Mouse (Mus musculus): ENCODE results near the gene Il4ra. TPM values are rescaled to one million over a fixed set of nuclear protein-coding genes. Genes with fewer than 3 reads are reported as not detected.
A peak's percentile ranks its signal among the peaks of the same experiment; 100 is the strongest.

The Il4ra gene
- polyA plus RNA-seq, 1 experiment from 2014 or later, result 8.2 TPM

DNA sequence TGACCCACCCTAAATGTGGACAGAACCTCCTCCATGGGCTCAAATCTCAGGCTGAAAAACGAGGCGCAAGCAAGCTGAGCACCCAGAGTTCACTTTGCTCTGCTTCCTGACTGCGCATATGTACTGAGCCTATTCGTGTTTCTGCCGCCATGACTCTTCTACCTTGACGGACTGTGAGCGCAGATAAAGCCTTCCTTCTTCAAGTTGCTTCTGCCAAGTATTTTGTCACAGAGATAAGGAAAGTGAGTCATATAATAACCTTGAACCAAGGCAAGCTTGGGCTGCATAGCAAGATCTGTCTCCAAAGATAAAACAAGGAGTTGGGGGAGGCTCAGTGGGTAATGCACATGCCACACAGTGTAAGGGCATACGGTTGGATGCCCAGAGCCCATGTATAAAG, 35.2 kb upstream of the Il4ra start:
- no peak overlapping the region for H3K9ac ChIP-seq (ENCODE audit: low read length)
- H3K36me3 ChIP-seq (ENCODE audit: control insufficient read depth, insufficient read depth, low read length), result no peaks in the 10 kb centered on the region
- no peaks in the 10 kb centered on the region for H3K4me1 ChIP-seq (replicated peaks; ENCODE audit: control insufficient read depth, insufficient read depth, low read length)
- no peaks in the 10 kb centered on the region for H3K9me3 ChIP-seq (ENCODE audit: control insufficient read depth, low read length)
- ATAC-seq (replicated peaks; ENCODE audit: low FRiP score, low TSS enrichment, low read depth) (no peak), DNase-seq (ENCODE audit: low spot score) (no peak)
- H3K27me3 ChIP-seq (replicated peaks; ENCODE audit: control insufficient read depth, insufficient read depth, low read length), result no peaks in the 10 kb centered on the region
- no peak overlapping the region for H3K27ac ChIP-seq (ENCODE audit: low read depth)
- no peak overlapping the region for H3K4me2 ChIP-seq (ENCODE audit: low read length)
- H3K4me3 ChIP-seq (ENCODE audit: low read depth, low read length), result no peak overlapping the region
- 90% methylated on average over 8 of the region's 8 CpGs for WGBS

DNA sequence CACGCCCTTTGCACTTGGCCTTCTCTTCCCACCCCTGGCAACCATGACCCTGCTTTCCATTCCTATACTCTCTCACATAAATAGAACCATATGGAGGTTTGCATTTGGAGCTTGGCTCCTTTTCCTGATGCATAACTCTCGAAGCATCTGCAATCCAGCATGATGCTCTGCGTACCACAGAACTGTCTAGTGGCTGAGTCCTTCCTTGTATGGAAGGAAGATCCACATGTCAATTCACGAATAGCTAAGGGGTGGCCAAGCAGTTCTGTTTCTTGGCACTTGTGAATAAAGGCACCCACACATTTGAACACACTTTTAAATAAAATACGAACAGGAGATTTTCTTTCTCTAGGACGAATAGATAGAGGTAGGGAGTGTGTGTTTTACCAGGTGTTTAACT, 34.5 kb upstream of the Il4ra start:
- 80% methylated on average over 6 of the region's 6 CpGs for WGBS
- no peaks in the 10 kb centered on the region for H3K27me3 ChIP-seq (replicated peaks; ENCODE audit: control insufficient read depth, insufficient read depth, low read length)
- no peak overlapping the region for H3K27ac ChIP-seq (ENCODE audit: low read depth)
- no peak overlapping the region for H3K4me3 ChIP-seq (ENCODE audit: low read depth, low read length)
- H3K36me3 ChIP-seq (ENCODE audit: control insufficient read depth, insufficient read depth, low read length), result no peaks in the 10 kb centered on the region
- H3K9ac ChIP-seq (ENCODE audit: low read length), result no peak overlapping the region
- H3K9me3 ChIP-seq (ENCODE audit: control insufficient read depth, low read length), result no peaks in the 10 kb centered on the region
- DNase-seq (ENCODE audit: low spot score), result no peak
- H3K4me2 ChIP-seq (ENCODE audit: low read length), result no peak overlapping the region
- H3K4me1 ChIP-seq (replicated peaks; ENCODE audit: control insufficient read depth, insufficient read depth, low read length), result no peaks in the 10 kb centered on the region
- no peak for ATAC-seq (replicated peaks; ENCODE audit: low FRiP score, low TSS enrichment, low read depth)

DNA sequence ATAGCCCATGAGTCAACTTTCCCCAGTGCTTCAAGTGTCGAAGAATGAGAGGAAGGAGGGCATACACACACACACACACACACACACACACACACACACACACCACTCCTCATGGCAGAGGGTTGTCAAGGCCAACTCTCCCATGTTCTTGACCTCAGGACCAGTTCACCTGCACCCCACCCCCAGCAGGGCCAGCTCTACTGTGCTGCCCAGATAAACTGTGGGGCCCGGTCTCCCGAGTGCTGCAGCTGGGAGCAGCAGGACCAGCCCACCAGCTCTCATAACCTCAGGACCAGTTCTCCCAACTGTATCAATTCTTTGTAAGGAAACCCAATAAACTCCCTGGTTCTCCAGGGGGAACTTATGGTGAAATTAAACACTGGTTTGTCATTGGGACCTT, 32.2 kb upstream of the Il4ra start:
- Histone ChIP-seq H3K9me3 (ENCODE audit: control insufficient read depth, low read length) (no peaks in the 10 kb centered on the region), H3K4me3 (ENCODE audit: low read depth, low read length) (no peak overlapping the region), H3K4me1 (replicated peaks; ENCODE audit: control insufficient read depth, insufficient read depth, low read length) (no peaks in the 10 kb centered on the region), H3K27me3 (replicated peaks; ENCODE audit: control insufficient read depth, insufficient read depth, low read length) (no peaks in the 10 kb centered on the region), H3K36me3 (ENCODE audit: control insufficient read depth, insufficient read depth, low read length) (no peaks in the 10 kb centered on the region), H3K4me2 (ENCODE audit: low read length) (no peak overlapping the region), H3K27ac (ENCODE audit: low read depth) (no peak overlapping the region), H3K9ac (ENCODE audit: low read length) (no peak overlapping the region)
- DNase-seq (ENCODE audit: low spot score) (no peak), ATAC-seq (replicated peaks; ENCODE audit: low FRiP score, low TSS enrichment, low read depth) (no peak)
- 90% methylated on average over 3 of the region's 3 CpGs for WGBS

- Histone ChIP-seq H3K9me3 (ENCODE audit: control insufficient read depth, low read length) (no peaks in the 10 kb centered on the region), H3K27me3 (replicated peaks; ENCODE audit: control insufficient read depth, insufficient read depth, low read length) (no peaks in the 10 kb centered on the region), H3K4me1 (replicated peaks; ENCODE audit: control insufficient read depth, insufficient read depth, low read length) (no peaks in the 10 kb centered on the region), H3K9ac (ENCODE audit: low read length) (no peak overlapping the region), H3K27ac (ENCODE audit: low read depth) (no peak overlapping the region), H3K36me3 (ENCODE audit: control insufficient read depth, insufficient read depth, low read length) (no peaks in the 10 kb centered on the region), H3K4me3 (ENCODE audit: low read depth, low read length) (no peak overlapping the region), H3K4me2 (ENCODE audit: low read length) (no peak overlapping the region)
- no peak for DNase-seq (ENCODE audit: low spot score)
- WGBS, result 46% methylated on average over 3 of the region's 3 CpGs
- ATAC-seq (replicated peaks; ENCODE audit: low FRiP score, low TSS enrichment, low read depth), result no peak
These were observed 28.9 kb upstream of the Il4ra start for GRCm38 (mm10) chr7:125523051-125523450.

DNA sequence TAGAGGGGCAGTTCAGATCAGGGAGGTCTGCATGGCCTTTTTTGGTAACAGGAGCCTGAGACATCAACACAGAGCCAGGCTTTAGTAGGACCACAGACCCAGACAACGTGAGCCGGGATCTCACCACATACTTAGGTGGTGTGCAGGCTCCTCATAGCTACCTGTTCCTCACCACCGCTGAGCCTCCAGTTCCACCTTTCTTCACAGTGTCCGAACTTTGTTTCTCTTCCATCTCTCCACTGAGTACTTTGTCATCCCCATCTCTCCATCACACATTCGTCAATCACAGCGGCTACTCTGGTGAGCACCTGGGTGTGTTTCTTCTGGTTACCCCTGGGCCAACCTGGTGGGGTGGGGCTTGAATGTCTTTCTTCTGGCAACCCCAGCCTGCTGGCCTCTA, 24.7 kb upstream of the Il4ra start:
- Histone ChIP-seq H3K36me3 (ENCODE audit: control insufficient read depth, insufficient read depth, low read length) (no peaks in the 10 kb centered on the region), H3K4me3 (ENCODE audit: low read depth, low read length) (no peak overlapping the region), H3K27ac (ENCODE audit: low read depth) (no peak overlapping the region), H3K27me3 (replicated peaks; ENCODE audit: control insufficient read depth, insufficient read depth, low read length) (no peaks in the 10 kb centered on the region), H3K4me1 (replicated peaks; ENCODE audit: control insufficient read depth, insufficient read depth, low read length) (no peaks in the 10 kb centered on the region), H3K4me2 (ENCODE audit: low read length) (no peak overlapping the region), H3K9me3 (ENCODE audit: control insufficient read depth, low read length) (no peaks in the 10 kb centered on the region), H3K9ac (ENCODE audit: low read length) (no peak overlapping the region)
- no peak for DNase-seq (ENCODE audit: low spot score)
- no peak for ATAC-seq (replicated peaks; ENCODE audit: low FRiP score, low TSS enrichment, low read depth)
- WGBS, result 84% methylated on average over 6 of the region's 6 CpGs

- Histone ChIP-seq H3K4me2 (ENCODE audit: low read length) (no peak overlapping the region), H3K36me3 (ENCODE audit: control insufficient read depth, insufficient read depth, low read length) (no peaks in the 10 kb centered on the region), H3K4me3 (ENCODE audit: low read depth, low read length) (no peak overlapping the region), H3K27me3 (replicated peaks; ENCODE audit: control insufficient read depth, insufficient read depth, low read length) (no peaks in the 10 kb centered on the region), H3K9ac (ENCODE audit: low read length) (no peak overlapping the region), H3K27ac (ENCODE audit: low read depth) (no peak overlapping the region), H3K9me3 (ENCODE audit: control insufficient read depth, low read length) (no peaks in the 10 kb centered on the region), H3K4me1 (replicated peaks; ENCODE audit: control insufficient read depth, insufficient read depth, low read length) (no peaks in the 10 kb centered on the region)
- WGBS, result 86% methylated on average over 9 of the region's 9 CpGs
- DNase-seq (ENCODE audit: low spot score) (no peak), ATAC-seq (replicated peaks; ENCODE audit: low FRiP score, low TSS enrichment, low read depth) (no peak)
These were observed 23.9 kb upstream of the Il4ra start for GRCm38 (mm10) chr7:125527901-125528580.

DNA sequence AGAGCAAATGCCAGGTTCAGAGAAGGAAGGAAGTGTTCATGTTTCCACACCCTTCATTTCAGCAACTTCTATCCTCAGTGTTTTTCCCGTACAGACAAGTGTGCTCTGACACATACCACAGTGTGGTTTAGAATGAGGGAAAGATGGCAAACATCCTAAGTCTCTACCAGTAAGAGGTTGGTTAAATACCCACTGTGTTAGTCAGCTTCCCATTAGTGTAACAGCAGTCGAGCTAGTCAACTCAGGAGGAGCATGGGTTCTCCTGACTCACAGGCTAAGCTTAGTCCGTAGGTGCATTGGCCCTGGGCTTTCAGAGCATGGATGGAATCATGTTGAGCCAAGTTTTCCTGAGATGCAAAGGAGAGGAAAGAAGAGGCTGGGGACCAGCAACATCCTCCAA, 12.6 kb upstream of the Il4ra start:
- no peak overlapping the region for H3K27ac ChIP-seq (ENCODE audit: low read depth)
- no peaks in the 10 kb centered on the region for H3K4me1 ChIP-seq (replicated peaks; ENCODE audit: control insufficient read depth, insufficient read depth, low read length)
- H3K4me2 ChIP-seq (ENCODE audit: low read length), result no peak overlapping the region
- no peak overlapping the region for H3K4me3 ChIP-seq (ENCODE audit: low read depth, low read length)
- H3K9me3 ChIP-seq (ENCODE audit: control insufficient read depth, low read length), result peaks cover 3% of the 10 kb centered on the region; the same call in 1 of the 2 replicates
- no peaks in the 10 kb centered on the region for H3K36me3 ChIP-seq (ENCODE audit: control insufficient read depth, insufficient read depth, low read length)
- DNase-seq (ENCODE audit: low spot score), result no peak
- ATAC-seq (replicated peaks; ENCODE audit: low FRiP score, low TSS enrichment, low read depth), result no peak
- WGBS, result 90% methylated on average over 3 of the region's 3 CpGs
- no peak overlapping the region for H3K9ac ChIP-seq (ENCODE audit: low read length)
- no peaks in the 10 kb centered on the region for H3K27me3 ChIP-seq (replicated peaks; ENCODE audit: control insufficient read depth, insufficient read depth, low read length)

GRCm38 (mm10) chr7:125541026-125541425, 10.9 kb upstream of the Il4ra start:
- H3K36me3 ChIP-seq (ENCODE audit: control insufficient read depth, insufficient read depth, low read length), result no peaks in the 10 kb centered on the region
- 93% methylated on average over 1 of the region's 1 CpGs for WGBS
- H3K4me1 ChIP-seq (replicated peaks; ENCODE audit: control insufficient read depth, insufficient read depth, low read length), result no peaks in the 10 kb centered on the region
- H3K27ac ChIP-seq (ENCODE audit: low read depth), result no peak overlapping the region
- no peak overlapping the region for H3K9ac ChIP-seq (ENCODE audit: low read length)
- DNase-seq (ENCODE audit: low spot score) (peak; percentile 38), ATAC-seq (replicated peaks; ENCODE audit: low FRiP score, low TSS enrichment, low read depth) (no peak)
- H3K4me2 ChIP-seq (ENCODE audit: low read length), result no peak overlapping the region
- no peaks in the 10 kb centered on the region for H3K9me3 ChIP-seq (ENCODE audit: control insufficient read depth, low read length)
- H3K4me3 ChIP-seq (ENCODE audit: low read depth, low read length), result no peak overlapping the region
- H3K27me3 ChIP-seq (replicated peaks; ENCODE audit: control insufficient read depth, insufficient read depth, low read length), result no peaks in the 10 kb centered on the region

GRCm38 (mm10) chr7:125541821-125542220, 10.1 kb upstream of the Il4ra start:
- H3K36me3 ChIP-seq (ENCODE audit: control insufficient read depth, insufficient read depth, low read length), result no peaks in the 10 kb centered on the region
- H3K9me3 ChIP-seq (ENCODE audit: control insufficient read depth, low read length), result no peaks in the 10 kb centered on the region
- no peak for ATAC-seq (replicated peaks; ENCODE audit: low FRiP score, low TSS enrichment, low read depth)
- no peaks in the 10 kb centered on the region for H3K4me1 ChIP-seq (replicated peaks; ENCODE audit: control insufficient read depth, insufficient read depth, low read length)
- WGBS, result 92% methylated on average over 2 of the region's 2 CpGs
- no peak overlapping the region for H3K4me3 ChIP-seq (ENCODE audit: low read depth, low read length)
- no peak overlapping the region for H3K4me2 ChIP-seq (ENCODE audit: low read length)
- no peak overlapping the region for H3K9ac ChIP-seq (ENCODE audit: low read length)
- H3K27ac ChIP-seq (ENCODE audit: low read depth), result no peak overlapping the region
- H3K27me3 ChIP-seq (replicated peaks; ENCODE audit: control insufficient read depth, insufficient read depth, low read length), result no peaks in the 10 kb centered on the region
- peak; percentile 27 for DNase-seq (ENCODE audit: low spot score)

Measured in intestine, embryonic 14.5 days (tissue).